Mouse (Mus musculus) neural tube, embryonic 11.5 days (tissue): ENCODE data around the gene Trim47. TPM values are rescaled to one million over a fixed set of nuclear protein-coding genes. Genes with fewer than 3 reads are reported as not detected.

Source experiments
- ATAC-seq: fragments of 200-750 bp; cut with Nextera tagmentation; 2 replicates; pipeline ENCODE4 v1.8.0; 2017; ENCODE audit warnings: moderate number of reproducible peaks, mild to moderate bottlenecking, moderate TSS enrichment, moderate library complexity; ENCODE audit not compliant: insufficient read depth, low FRiP score, low TSS enrichment
- DNase-seq: peaks from one replicate; pipeline ENCODE4 v3.0.0-alpha.2; 2015; ENCODE audit warnings: low spot score
- H3K27ac ChIP-seq: fragments of 300-500 bp; sonication (generic); 2 replicates; pipeline ENCODE4 v1.5.1; 2014; ENCODE audit warnings: low read depth, mild to moderate bottlenecking, low read length
- H3K27me3 ChIP-seq: fragments of 300-500 bp; sonication (generic); 2 replicates; pipeline ENCODE4 v1.6.1; 2014; ENCODE audit warnings: mild to moderate bottlenecking, low read length, mixed read lengths; ENCODE audit not compliant: control insufficient read depth, insufficient read depth
- H3K36me3 ChIP-seq: fragments of 300-500 bp; sonication (generic); 2 replicates; pipeline ENCODE4 v1.6.1; 2014; ENCODE audit warnings: mild to moderate bottlenecking, low read length, moderate library complexity, mixed read lengths; ENCODE audit not compliant: control insufficient read depth, insufficient read depth
- H3K4me1 ChIP-seq: fragments of 300-500 bp; sonication (generic); 2 replicates; pipeline ENCODE4 v1.6.1; 2014; ENCODE audit warnings: low read length, mixed read lengths; ENCODE audit not compliant: control insufficient read depth, insufficient read depth
- H3K4me2 ChIP-seq: fragments of 300-500 bp; sonication (generic); 2 replicates; pipeline ENCODE4 v1.6.1; 2014; ENCODE audit warnings: low read depth, mild to moderate bottlenecking, moderate library complexity
- H3K4me3 ChIP-seq: fragments of 300-500 bp; sonication (generic); 2 replicates; pipeline ENCODE4 v1.5.1; 2014; ENCODE audit warnings: low read depth, low read length
- H3K9ac ChIP-seq: fragments of 300-500 bp; sonication (generic); 2 replicates; pipeline ENCODE4 v1.6.1; 2014; ENCODE audit warnings: mild to moderate bottlenecking, low read length
- H3K9me3 ChIP-seq: fragments of 300-500 bp; sonication (generic); 2 replicates; pipeline ENCODE4 v1.6.1; 2016; ENCODE audit warnings: low read length; ENCODE audit not compliant: control insufficient read depth
- WGBS: fragments of 180-500 bp; shearing (Covaris S2); extraction: QIAGEN DNeasy Blood & Tissue Kit; methylation state at CpG from one replicate; pipeline ENCODE4 v1.1.7; 2014; 5-methylcytosine and 5-hydroxymethylcytosine counted together
- polyA plus RNA-seq: library from polyadenylated mRNA; unstranded; fragments of >200 nt; fragmentation: Nextera tagmentation; extraction: Ambion mirVana; gene quantifications from 2 replicates; pipeline ENCODE4 v1.2.1, GENCODE M21; 2014

Gene Trim47
- polyA plus RNA-seq, 1 experiment from 2014 or later, result 3.3 TPM

DNA sequence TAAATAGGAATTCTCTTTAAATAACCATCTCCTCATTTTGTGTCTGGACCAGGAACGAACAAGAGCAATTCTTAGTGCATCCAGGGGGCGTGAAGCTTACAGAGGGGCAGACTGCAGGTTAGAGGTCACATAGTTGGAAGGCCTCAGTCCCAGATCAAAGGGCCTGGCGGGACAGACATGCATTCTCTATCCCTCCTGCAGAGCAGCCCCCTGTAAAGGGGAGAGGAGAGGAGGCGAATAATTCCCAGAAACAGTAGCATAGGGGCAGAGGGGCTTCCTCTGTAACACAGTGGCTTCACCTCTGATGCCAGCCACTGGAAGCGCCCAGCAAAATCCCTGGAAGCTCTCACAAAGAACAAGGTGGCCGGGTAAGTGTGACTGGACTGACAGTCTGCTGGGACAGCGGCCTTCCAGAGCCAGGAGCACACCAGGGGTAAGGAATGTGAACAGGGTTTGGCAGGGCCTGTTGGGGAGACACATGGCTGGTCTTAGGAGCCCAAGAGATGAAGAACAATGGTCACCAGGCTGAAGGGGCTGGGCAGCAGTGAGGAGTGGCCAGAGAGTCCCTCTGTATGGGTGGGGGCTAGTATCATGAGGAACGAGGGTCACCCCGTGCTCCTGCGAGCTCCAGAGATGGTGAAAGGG, 48.2 kb downstream of the Trim47 start:
- peaks cover 13% of the 10 kb centered on the region for H3K4me1 ChIP-seq
- peaks cover 13% of the 10 kb centered on the region for H3K36me3 ChIP-seq
- peak overlapping the region; percentile 1; the same call in 1 of the 2 replicates for H3K9ac ChIP-seq
- ATAC-seq (no peak), DNase-seq (peak; percentile 25)
- WGBS, result 21% methylated on average over 10 of the region's 10 CpGs
- peak overlapping the region; percentile 58 for H3K4me2 ChIP-seq
- no peaks in the 10 kb centered on the region for H3K9me3 ChIP-seq
- no peak overlapping the region for H3K4me3 ChIP-seq
- H3K27ac ChIP-seq, result peak overlapping the region; percentile 70
- H3K27me3 ChIP-seq, result no peaks in the 10 kb centered on the region

DNA sequence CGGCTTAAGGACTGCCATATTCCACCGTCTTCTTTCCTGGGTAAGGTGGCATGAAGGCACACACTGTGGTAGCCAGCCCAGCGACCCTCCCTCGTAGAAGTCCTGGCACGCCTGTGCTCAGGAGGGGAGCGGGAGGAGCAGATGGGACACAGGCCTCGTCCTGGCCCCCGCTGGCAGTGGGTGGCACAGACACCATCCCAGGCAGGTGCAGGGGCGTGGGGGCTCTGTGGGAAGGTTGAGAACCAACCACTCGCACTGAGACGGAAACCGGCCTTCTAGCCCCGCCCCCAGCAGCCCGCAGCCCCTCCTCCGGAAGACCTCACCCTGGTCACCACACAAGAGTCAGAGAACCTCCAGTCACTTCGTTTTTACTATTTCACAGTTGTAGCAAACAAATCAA, 48.8 kb downstream of the Trim47 start:
- ATAC-seq (0 out of 2 replicates have a peak, but pooled peaks have one; percentile 47), DNase-seq (peak; percentile 58)
- peaks cover 13% of the 10 kb centered on the region for H3K4me1 ChIP-seq

DNA sequence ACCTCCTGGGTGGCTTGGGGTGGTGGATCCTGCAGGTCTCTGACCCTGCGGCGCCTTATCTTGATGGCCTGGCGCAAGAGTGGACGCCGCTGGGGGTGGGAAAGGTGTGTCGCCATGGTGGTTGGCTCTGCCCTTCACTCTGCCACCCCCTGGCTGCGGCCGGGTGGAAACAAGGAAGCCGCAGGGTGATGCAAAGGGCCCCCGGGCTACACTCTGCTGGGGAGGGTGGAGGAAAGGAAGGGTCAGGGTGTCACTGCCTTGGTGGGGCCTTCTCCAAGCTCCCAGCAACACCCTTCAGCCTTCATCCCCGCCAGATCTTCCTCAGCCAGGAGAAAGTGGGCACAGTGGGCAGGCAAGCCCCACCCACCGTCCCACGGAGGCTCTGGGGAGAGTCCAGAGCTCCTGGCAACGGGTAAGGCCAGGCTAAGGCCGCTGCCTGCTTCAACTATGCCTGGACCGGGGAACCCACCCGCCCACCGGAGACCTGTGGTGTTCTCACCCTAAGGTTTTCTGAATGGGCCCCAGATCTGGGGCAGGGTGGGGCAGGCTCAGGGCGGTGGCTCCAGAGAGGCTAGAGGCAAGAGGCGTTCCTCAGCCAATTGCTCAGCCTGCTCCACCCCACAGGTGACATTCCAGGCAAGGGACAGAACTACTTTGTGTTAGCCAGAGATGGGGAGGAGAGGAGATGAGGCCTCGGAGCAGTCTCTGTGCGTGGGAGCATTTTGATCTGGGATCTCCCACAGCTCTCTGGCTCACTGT, 49.4 kb downstream of the Trim47 start, which contains the start of gene Unc13d:
Gene Unc13d, minus strand, starts transcription at position 516 of the 759 bp plus-strand sequence.
- Histone ChIP-seq H3K36me3 (peaks cover 8% of the 10 kb centered on the region), H3K4me1 (peaks cover 13% of the 10 kb centered on the region), H3K9me3 (no peaks in the 10 kb centered on the region), H3K9ac (peak within 1 kb of the TSS; percentile 53), H3K4me2 (peak within 1 kb of the TSS; percentile 58), H3K4me3 (peak within 1 kb of the TSS; percentile 21), H3K27ac (peak within 1 kb of the TSS; percentile 70), H3K27me3 (no peaks in the 10 kb centered on the region)
- DNase-seq, result peak; percentile 9
- WGBS, result 72% methylated on average over 22 of the region's 22 CpGs
- ATAC-seq, result no peak

More for the DNA sequence above, 48.8 kb downstream of the Trim47 start:
- peak overlapping the region; percentile 58 for H3K4me2 ChIP-seq
- H3K9ac ChIP-seq, result peak overlapping the region; percentile 53
- H3K9me3 ChIP-seq, result no peaks in the 10 kb centered on the region
- H3K27ac ChIP-seq, result 0 out of 2 replicates have a peak overlapping the region, but pooled peaks have one; percentile 0
- peaks cover 10% of the 10 kb centered on the region for H3K36me3 ChIP-seq
- 6% methylated on average over 16 of the region's 16 CpGs for WGBS
- no peaks in the 10 kb centered on the region for H3K27me3 ChIP-seq
- peak overlapping the region; percentile 21 for H3K4me3 ChIP-seq

DNA sequence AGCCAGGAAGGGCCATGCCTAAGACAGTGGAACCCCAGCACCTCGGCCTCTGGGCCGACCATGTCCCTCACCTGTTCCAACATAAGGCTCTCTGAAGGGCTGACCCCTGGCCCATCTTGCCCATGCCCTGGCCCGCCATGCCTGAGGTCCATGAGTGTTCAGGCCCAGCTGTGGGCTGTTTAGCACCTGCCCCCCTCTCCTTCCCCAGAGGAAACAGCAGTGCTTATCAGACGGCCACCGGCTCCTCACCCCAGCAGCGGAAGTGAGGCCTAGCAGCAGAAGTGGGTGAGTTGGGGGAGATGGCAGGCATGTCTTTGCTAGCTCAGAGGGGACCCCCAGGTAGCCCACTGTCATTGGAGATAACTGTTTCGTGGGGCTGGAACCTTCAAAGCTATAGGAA, 50.2 kb downstream of the Trim47 start:
- 86% methylated on average over 7 of the region's 7 CpGs for WGBS
- ATAC-seq, result no peak
- no peak overlapping the region for H3K27ac ChIP-seq
- H3K4me2 ChIP-seq, result 0 out of 2 replicates have a peak overlapping the region, but pooled peaks have one; percentile 7
- H3K9me3 ChIP-seq, result no peaks in the 10 kb centered on the region
- no peak overlapping the region for H3K4me3 ChIP-seq
- H3K27me3 ChIP-seq, result no peaks in the 10 kb centered on the region
- H3K4me1 ChIP-seq, result peaks cover 13% of the 10 kb centered on the region
- H3K9ac ChIP-seq, result no peak overlapping the region
- peaks cover 6% of the 10 kb centered on the region for H3K36me3 ChIP-seq
- DNase-seq, result peak; percentile 7

DNA sequence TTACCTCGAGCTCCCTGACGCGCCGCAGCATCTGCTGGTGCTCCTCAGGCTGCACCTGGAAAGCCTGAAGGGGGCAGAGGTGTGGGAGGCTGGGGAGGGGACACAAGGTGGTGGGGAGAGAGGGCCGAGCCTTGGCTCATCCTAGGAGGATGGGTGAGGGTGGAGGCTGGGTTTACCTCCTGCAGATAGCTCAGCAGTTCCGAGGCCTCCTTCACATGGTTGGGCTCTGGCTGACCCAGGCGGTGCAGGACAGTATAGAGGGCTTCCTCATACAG, 50.8 kb downstream of the Trim47 start:
- H3K4me1 ChIP-seq, result peaks cover 13% of the 10 kb centered on the region
- no peak for DNase-seq
- H3K36me3 ChIP-seq, result peaks cover 2% of the 10 kb centered on the region
- no peak for ATAC-seq
- 74% methylated on average over 7 of the region's 7 CpGs for WGBS
- no peak overlapping the region for H3K4me3 ChIP-seq
- no peak overlapping the region for H3K4me2 ChIP-seq
- H3K9ac ChIP-seq, result no peak overlapping the region
- no peaks in the 10 kb centered on the region for H3K27me3 ChIP-seq
- no peaks in the 10 kb centered on the region for H3K9me3 ChIP-seq
- no peak overlapping the region for H3K27ac ChIP-seq

DNA sequence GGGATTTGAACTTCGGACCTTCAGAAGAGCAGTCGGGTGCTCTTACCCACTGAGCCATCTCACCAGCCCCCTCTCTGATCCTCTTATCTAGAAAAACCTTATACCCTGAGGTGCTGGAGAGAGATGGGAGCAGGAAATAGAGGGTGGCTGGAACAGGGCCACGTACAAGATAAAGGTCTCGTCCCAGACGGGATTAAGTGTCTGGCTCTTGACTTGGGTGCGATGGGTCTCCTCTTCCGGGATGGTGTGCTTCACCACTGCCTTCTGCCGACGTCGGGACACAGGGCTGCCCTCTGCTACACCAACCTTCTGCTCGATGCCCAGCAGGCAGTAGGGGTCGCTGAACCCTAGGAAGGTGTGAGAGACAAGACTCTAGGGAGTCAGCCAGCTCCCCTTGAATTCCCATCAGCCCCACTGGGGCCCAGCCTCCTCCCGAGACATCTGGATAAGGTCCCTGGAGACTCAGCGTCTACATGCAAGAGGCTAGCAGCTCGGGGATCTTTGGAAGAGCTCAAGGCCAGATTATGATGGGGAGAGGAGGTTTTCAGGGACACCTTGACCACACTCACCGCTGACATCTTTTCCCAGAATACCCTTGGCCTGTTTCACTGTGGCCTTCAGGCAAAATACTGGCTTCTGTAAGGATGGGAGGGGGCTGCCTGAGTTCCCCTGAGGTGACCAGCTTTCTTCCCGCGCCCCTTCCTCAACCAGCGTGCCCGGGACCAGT, 51.3 kb downstream of the Trim47 start:
- 67% methylated on average over 20 of the region's 20 CpGs for WGBS

DNA sequence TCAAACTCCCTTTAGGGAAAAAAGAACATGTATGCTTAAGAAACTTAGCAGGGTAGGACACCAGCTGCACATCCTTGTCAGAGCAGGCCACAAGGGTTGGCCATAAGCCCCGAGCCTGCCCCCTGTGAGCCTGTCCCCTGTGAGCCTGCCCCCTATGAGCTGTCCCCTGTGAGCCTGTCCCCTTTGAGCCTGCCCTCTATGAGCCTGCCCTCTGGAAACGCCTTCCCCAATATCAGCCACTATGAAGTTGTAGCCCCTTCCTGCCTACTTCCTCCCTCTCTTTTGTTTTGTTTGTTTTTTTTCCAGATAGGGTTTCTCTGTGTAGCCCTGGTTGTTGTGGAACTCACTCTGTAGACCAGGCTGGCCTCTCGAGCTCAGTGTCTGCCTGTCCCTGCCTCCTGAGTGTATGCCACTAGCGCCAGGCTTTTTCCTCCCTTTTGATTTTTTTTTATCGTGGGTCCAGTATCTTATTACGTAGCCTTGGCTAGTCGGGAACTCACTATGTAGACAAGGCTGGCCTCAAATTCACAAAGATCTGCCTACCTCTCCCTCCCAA, 52.5 kb downstream of the Trim47 start:
- ATAC-seq, result no peak

More for the DNA sequence above, 51.3 kb downstream of the Trim47 start:
- ATAC-seq (no peak), DNase-seq (peak; percentile 8)
- no peaks in the 10 kb centered on the region for H3K27me3 ChIP-seq
- no peak overlapping the region for H3K4me2 ChIP-seq
- no peak overlapping the region for H3K27ac ChIP-seq
- no peak overlapping the region for H3K4me3 ChIP-seq
- H3K36me3 ChIP-seq, result no peaks in the 10 kb centered on the region; the same call in none of the 2 replicates
- H3K9me3 ChIP-seq, result no peaks in the 10 kb centered on the region
- peaks cover 13% of the 10 kb centered on the region for H3K4me1 ChIP-seq
- H3K9ac ChIP-seq, result no peak overlapping the region

DNA sequence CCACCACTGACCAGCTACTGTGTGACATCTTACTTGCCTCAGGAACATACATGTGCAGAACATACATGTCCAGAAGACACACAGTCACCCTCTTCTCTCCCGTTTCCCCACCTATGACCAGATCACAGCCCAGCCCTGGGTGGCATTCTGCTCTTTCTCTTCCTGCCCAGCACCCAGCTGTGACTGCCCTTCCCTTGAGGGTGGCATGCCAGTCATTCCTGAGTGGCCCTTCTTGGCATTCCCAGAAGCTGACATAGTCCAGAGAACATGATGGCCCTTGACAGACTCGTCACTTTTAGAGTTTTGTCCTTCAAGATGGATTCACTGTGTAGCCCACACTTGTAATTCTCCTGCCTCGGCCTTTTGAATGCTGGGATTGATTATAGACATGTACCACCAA, 54.4 kb downstream of the Trim47 start:
- Histone ChIP-seq H3K4me3 (no peak overlapping the region), H3K4me1 (no peaks in the 10 kb centered on the region), H3K27ac (no peak overlapping the region), H3K27me3 (no peaks in the 10 kb centered on the region), H3K9ac (no peak overlapping the region), H3K4me2 (no peak overlapping the region), H3K9me3 (no peaks in the 10 kb centered on the region), H3K36me3 (no peaks in the 10 kb centered on the region; the same call in 1 of the 2 replicates)
- WGBS, result 77% methylated on average over 3 of the region's 3 CpGs
- DNase-seq, result no peak
- ATAC-seq, result no peak

More for the DNA sequence above, 52.5 kb downstream of the Trim47 start:
- peak; percentile 4 for DNase-seq
- H3K4me2 ChIP-seq, result no peak overlapping the region
- no peak overlapping the region for H3K4me3 ChIP-seq
- H3K27me3 ChIP-seq, result no peaks in the 10 kb centered on the region
- no peaks in the 10 kb centered on the region; the same call in 1 of the 2 replicates for H3K36me3 ChIP-seq
- no peak overlapping the region for H3K27ac ChIP-seq
- H3K9me3 ChIP-seq, result no peaks in the 10 kb centered on the region
- H3K4me1 ChIP-seq, result peaks cover 13% of the 10 kb centered on the region
- 71% methylated on average over 7 of the region's 7 CpGs for WGBS
- H3K9ac ChIP-seq, result no peak overlapping the region
